Mouse (Mus musculus) liver, adult 2 months (tissue): ENCODE data around the gene Nwd2. TPM values are rescaled to one million over a fixed set of nuclear protein-coding genes. Genes with fewer than 3 reads are reported as not detected.

ENCODE experiments used
- DNase-seq: peaks from one replicate; pipeline ENCODE4 v3.0.0-alpha.2; 2011; ENCODE audit warnings: low read depth, low spot score; ENCODE audit errors: extremely low read depth
- H3K27ac ChIP-seq: fragments of 200-500 bp; replicated peaks from 2 replicates; pipeline ENCODE4 v1.5.1; 2012; ENCODE audit warnings: low read depth, mild to moderate bottlenecking, control low read depth, inconsistent platforms, low read length; ENCODE audit not compliant: insufficient read depth
- H3K27me3 ChIP-seq: fragments of 200-500 bp; 2 replicates; pipeline ENCODE4 v1.6.1; 2012; ENCODE audit warnings: mild to moderate bottlenecking, moderate library complexity, low read length, inconsistent platforms; ENCODE audit not compliant: control insufficient read depth, insufficient read depth
- H3K36me3 ChIP-seq: fragments of 200-500 bp; 2 replicates; pipeline ENCODE4 v1.6.1; 2012; ENCODE audit warnings: low read length, inconsistent platforms; ENCODE audit not compliant: control insufficient read depth, insufficient read depth
- H3K4me1 ChIP-seq: fragments of 200-500 bp; 2 replicates; pipeline ENCODE4 v1.6.1; 2011; ENCODE audit warnings: low read length; ENCODE audit not compliant: control insufficient read depth, insufficient read depth
- H3K4me3 ChIP-seq: fragments of 200-500 bp; 2 replicates; pipeline ENCODE4 v1.5.1; 2011; ENCODE audit warnings: low read depth, mild to moderate bottlenecking, control low read depth, low read length, moderate library complexity; ENCODE audit not compliant: insufficient read depth
- H3K79me2 ChIP-seq: fragments of 200-500 bp; 2 replicates; pipeline ENCODE4 v1.6.1; 2012; ENCODE audit warnings: inconsistent platforms, mild to moderate bottlenecking, low read length, moderate library complexity; ENCODE audit not compliant: control insufficient read depth, insufficient read depth
- H3K9ac ChIP-seq: fragments of 200-500 bp; 2 replicates; pipeline ENCODE4 v1.6.1; 2012; ENCODE audit warnings: low read depth, mild to moderate bottlenecking, control low read depth, inconsistent platforms, low read length
- CTCF ChIP-seq: fragments of 200-500 bp; IDR thresholded peaks from 2 replicates; pipeline ENCODE4 v1.5.1; 2011; ENCODE audit warnings: low read depth, low read length, control low read depth
- POLR2A ChIP-seq: fragments of 200-500 bp; IDR thresholded peaks from 2 replicates; pipeline ENCODE4 v1.6.1; 2011; ENCODE audit warnings: low read length, control low read depth; ENCODE audit not compliant: insufficient read depth; ENCODE audit errors: extremely low read depth
- WGBS: fragments of 180-500 bp; shearing (Covaris S2); methylation state at CpG from one replicate; pipeline ENCODE4 v1.1.7; 2018; 5-methylcytosine and 5-hydroxymethylcytosine counted together
- polyA plus RNA-seq: library from polyadenylated mRNA; depleted of rRNA; stranded (reverse); fragments of >200 nt; gene quantifications from 2 replicates; pipeline ENCODE4 v1.2.3, GENCODE M21; 2012; rRNA removed
- total RNA-seq: library from RNA; depleted of rRNA; stranded (reverse); fragments of >200 nt; gene quantifications from 2 replicates; pipeline ENCODE4 v1.2.3, GENCODE M21; 2014; rRNA removed

Nwd2 gene
- total RNA-seq (0.07 and 0.28 TPM in 2 replicates), polyA plus RNA-seq (0.01 TPM in 1 of 2 replicates, not detected in the other)

DNA sequence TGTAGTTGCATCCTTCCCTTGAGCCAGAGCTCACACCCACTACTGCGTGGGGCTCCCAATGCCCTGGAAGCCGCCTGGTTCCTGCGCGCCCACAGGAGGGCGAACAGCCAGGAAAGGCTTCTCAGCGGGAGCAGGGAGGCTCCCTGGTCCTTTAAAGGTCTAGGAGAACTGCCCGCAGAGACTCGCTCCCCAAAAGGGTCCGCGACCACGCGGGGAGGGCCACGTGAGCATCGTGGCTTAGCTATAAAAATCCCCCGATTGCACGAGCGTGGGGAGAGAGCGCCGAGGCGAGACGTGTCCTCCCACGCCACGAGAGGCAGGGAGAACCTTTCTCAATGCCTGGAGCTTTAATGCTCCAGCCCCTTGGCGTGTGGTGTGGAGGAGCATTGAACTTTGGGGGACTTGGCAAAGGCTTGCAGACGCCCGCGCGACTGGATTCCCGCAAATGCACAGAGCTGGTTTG, at the start of gene Nwd2:
Gene Nwd2 (plus strand): TSS at position 33 of the 463 bp plus-strand sequence.
- TF ChIP-seq CTCF (no peak), POLR2A (no peak)
- no peak within 1 kb of the TSS for H3K4me3 ChIP-seq

GRCm38 (mm10) chr5:63607447-63607846, 41.5 kb upstream of the Nwd2 start:
- no peak for TF ChIP-seq POLR2A
- TF ChIP-seq CTCF: no peak
- Histone ChIP-seq H3K27ac (no peak overlapping the region), H3K79me2 (no peaks in the 10 kb centered on the region), H3K36me3 (no peaks in the 10 kb centered on the region), H3K4me3 (no peak overlapping the region), H3K27me3 (no peaks in the 10 kb centered on the region), H3K9ac (no peak overlapping the region), H3K4me1 (no peaks in the 10 kb centered on the region)
- no peak for DNase-seq
- WGBS: 76% methylated on average over 2 of the region's 2 CpGs

More for the DNA sequence above, at the start of gene Nwd2:
- no peak within 1 kb of the TSS for H3K27ac ChIP-seq
- H3K79me2 ChIP-seq: no peaks in the 10 kb centered on the region
- H3K27me3 ChIP-seq: peaks cover 10% of the 10 kb centered on the region
- no peak for DNase-seq
- H3K36me3 ChIP-seq: no peaks in the 10 kb centered on the region
- H3K4me1 ChIP-seq: no peaks in the 10 kb centered on the region
- no peak within 1 kb of the TSS for H3K9ac ChIP-seq
- 3% methylated on average over 29 of the region's 29 CpGs for WGBS

- Histone ChIP-seq H3K27ac (no peak overlapping the region), H3K27me3 (no peaks in the 10 kb centered on the region), H3K79me2 (no peaks in the 10 kb centered on the region), H3K9ac (no peak overlapping the region), H3K36me3 (no peaks in the 10 kb centered on the region), H3K4me1 (no peaks in the 10 kb centered on the region), H3K4me3 (no peak overlapping the region)
- TF ChIP-seq POLR2A (no peak), CTCF (no peak)
- DNase-seq: no peak
- WGBS: 75% methylated on average over 3 of the region's 3 CpGs
Measured at GRCm38 (mm10) chr5:63616792-63617668, 31.9 kb upstream of the Nwd2 start.

DNA sequence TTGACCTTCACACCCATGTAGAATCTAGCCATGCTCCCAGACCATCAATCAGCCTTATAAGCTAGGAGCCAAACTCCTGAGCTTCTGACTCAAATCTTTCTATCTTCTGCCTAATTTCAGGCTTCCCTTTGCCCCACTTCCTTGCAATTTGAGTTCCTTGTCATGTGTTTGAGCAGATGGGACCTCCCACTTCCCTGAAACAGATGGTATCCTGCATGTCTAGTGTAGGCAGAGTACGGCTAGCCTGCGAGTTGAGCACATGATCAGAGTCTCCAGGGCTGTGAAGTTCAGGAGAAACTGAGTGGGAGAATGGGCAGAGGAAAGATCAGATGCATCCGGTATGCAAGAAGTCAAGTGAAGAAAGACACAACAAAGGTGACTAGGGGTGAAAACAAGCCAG, 24.8 kb upstream of the Nwd2 start:
- H3K27ac ChIP-seq: no peak overlapping the region
- H3K79me2 ChIP-seq: no peaks in the 10 kb centered on the region
- no peak overlapping the region for H3K9ac ChIP-seq
- TF ChIP-seq CTCF: no peak
- TF ChIP-seq POLR2A: no peak
- DNase-seq: no peak
- H3K36me3 ChIP-seq: no peaks in the 10 kb centered on the region
- H3K27me3 ChIP-seq: 0 out of 2 replicates have a peak, but pooled peaks cover 3% of the 10 kb centered on the region
- WGBS: 82% methylated on average over 3 of the region's 3 CpGs
- no peaks in the 10 kb centered on the region for H3K4me1 ChIP-seq
- H3K4me3 ChIP-seq: no peak overlapping the region

DNA sequence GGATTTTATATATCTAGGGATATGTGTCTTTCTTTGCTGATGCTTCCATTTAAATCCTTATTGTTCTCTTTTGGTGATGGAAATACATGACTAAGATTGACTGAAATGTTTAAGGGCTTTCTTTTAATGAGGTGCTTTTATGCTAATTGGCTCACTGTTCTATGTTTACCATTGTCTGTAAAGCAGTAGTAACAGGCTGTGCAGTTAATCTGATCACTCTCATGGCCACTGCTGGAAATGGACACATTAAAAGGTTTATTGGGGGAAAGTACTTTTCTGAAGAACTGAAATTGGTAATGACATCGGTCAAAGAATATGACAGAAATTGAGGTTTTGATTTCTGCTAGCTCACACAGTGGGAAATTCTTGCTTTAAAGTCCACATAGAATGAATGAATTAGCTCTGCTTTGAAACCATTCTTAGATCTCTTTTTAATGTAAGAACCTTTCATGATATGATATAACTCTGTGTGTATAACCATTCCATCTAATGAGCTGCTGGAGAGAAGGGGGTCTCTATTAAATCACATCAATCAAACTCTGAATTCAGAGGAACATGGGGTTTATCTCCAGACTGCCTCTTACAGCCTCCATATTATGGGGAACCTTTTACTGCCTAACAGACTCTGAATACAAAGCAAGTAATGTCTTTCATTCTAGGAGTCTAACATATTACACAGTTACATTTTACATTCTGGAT, 20.9 kb upstream of the Nwd2 start:
- no peaks in the 10 kb centered on the region for H3K4me1 ChIP-seq
- H3K36me3 ChIP-seq: no peaks in the 10 kb centered on the region
- H3K27me3 ChIP-seq: 0 out of 2 replicates have a peak, but pooled peaks cover 3% of the 10 kb centered on the region
- H3K4me3 ChIP-seq: no peak overlapping the region
- no peak for DNase-seq
- H3K79me2 ChIP-seq: no peaks in the 10 kb centered on the region
- H3K27ac ChIP-seq: no peak overlapping the region
- no peak overlapping the region for H3K9ac ChIP-seq
- 82% methylated on average over 1 of the region's 1 CpGs for WGBS
- no peak for TF ChIP-seq CTCF
- TF ChIP-seq POLR2A: no peak

GRCm38 (mm10) chr5:63628531-63628871, 20.4 kb upstream of the Nwd2 start:
- TF ChIP-seq CTCF: no peak
- no peak for TF ChIP-seq POLR2A
- 72% methylated on average over 3 of the region's 3 CpGs for WGBS

More at GRCm38 (mm10) chr5:63628531-63628871, 20.4 kb upstream of the Nwd2 start:
- DNase-seq: no peak
- no peak overlapping the region for H3K9ac ChIP-seq
- H3K79me2 ChIP-seq: no peaks in the 10 kb centered on the region
- H3K4me3 ChIP-seq: no peak overlapping the region
- H3K27ac ChIP-seq: no peak overlapping the region
- no peaks in the 10 kb centered on the region for H3K36me3 ChIP-seq
- H3K4me1 ChIP-seq: no peaks in the 10 kb centered on the region
- 0 out of 2 replicates have a peak, but pooled peaks cover 3% of the 10 kb centered on the region for H3K27me3 ChIP-seq
